Mouse (Mus musculus) heart, adult 2 months (tissue): ENCODE measurements around the gene Cabcoco1. TPM values are rescaled to one million over a fixed set of nuclear protein-coding genes. Genes with fewer than 3 reads are reported as not detected.
A peak's percentile ranks its signal among the peaks of the same experiment; 100 is the strongest.

Source experiments
- DNase-seq, 2 experiments: peaks; one replicate each; pipeline ENCODE4 v3.0.0; 2021
- H3K27ac ChIP-seq: fragments of 200-600 bp; 2 replicates; pipeline ENCODE4 v1.8.1; 2022
- H3K27me3 ChIP-seq: fragments of 200-500 bp; 2 replicates; pipeline ENCODE4 v1.6.1; 2012; ENCODE audit warnings: mild to moderate bottlenecking, low read length, inconsistent platforms, mixed read lengths; ENCODE audit not compliant: control insufficient read depth, insufficient read depth
- H3K36me3 ChIP-seq: fragments of 200-500 bp; 2 replicates; pipeline ENCODE4 v1.6.1; 2012; ENCODE audit warnings: low read length, inconsistent platforms; ENCODE audit not compliant: control insufficient read depth, insufficient read depth
- H3K4me1 ChIP-seq: fragments of 200-500 bp; 2 replicates; pipeline ENCODE4 v1.6.1; 2011; ENCODE audit warnings: low read length; ENCODE audit not compliant: control insufficient read depth, insufficient read depth
- H3K4me3 ChIP-seq: fragments of 200-600 bp; 2 replicates; pipeline ENCODE4 v1.8.1; 2022
- H3K79me2 ChIP-seq: fragments of 200-500 bp; replicated peaks from 2 replicates; pipeline ENCODE4 v1.6.1; 2012; ENCODE audit warnings: mild to moderate bottlenecking, inconsistent platforms, low read length, moderate library complexity, mixed read lengths; ENCODE audit not compliant: control insufficient read depth, insufficient read depth
- H3K9ac ChIP-seq: fragments of 200-500 bp; 2 replicates; pipeline ENCODE4 v1.6.1; 2012; ENCODE audit warnings: low read depth, mild to moderate bottlenecking, control low read depth, inconsistent platforms, low read length, mixed read lengths
- CTCF ChIP-seq: fragments of 200-600 bp; IDR thresholded peaks from 2 replicates; pipeline ENCODE4 v1.8.1; 2022; ENCODE audit warnings: antibody characterized with exemption, mild to moderate bottlenecking, moderate library complexity
- EP300 ChIP-seq: fragments of 200-500 bp; IDR thresholded peaks from 2 replicates; pipeline ENCODE4 v1.6.1; 2011; ENCODE audit warnings: low read depth, low read length, control low read depth; ENCODE audit not compliant: insufficient read depth
- POLR2A ChIP-seq: fragments of 200-500 bp; IDR thresholded peaks from 2 replicates; pipeline ENCODE4 v1.6.1; 2011; ENCODE audit warnings: mild to moderate bottlenecking, low read depth, low read length, control low read depth; ENCODE audit not compliant: insufficient read depth
- whole genome bisulfite sequencing: fragments of 180-500 bp; shearing (Covaris S2); methylation state at CpG from one replicate; pipeline ENCODE4 v1.1.7; 2018; 5-methylcytosine and 5-hydroxymethylcytosine counted together
- intact Hi-C: fragments of 180-260 bp; cut with DNase I; formaldehyde crosslinking; loops from one replicate; pipeline ENCODE4 v1.15.1; 2025
- polyA plus RNA-seq: library from polyadenylated mRNA; depleted of rRNA; stranded (reverse); fragments of >200 nt; gene quantifications from 2 replicates; pipeline ENCODE4 v1.2.3, GENCODE M21; 2012
- total RNA-seq, 2 experiments: library from RNA; stranded (reverse); gene quantifications; 2 replicates each; pipeline ENCODE4 v1.2.3; 2021

Gene Cabcoco1
- total and polyA plus RNA-seq, 3 experiments = 8.6 to 23.0 (median 18.0) TPM

- whole genome bisulfite sequencing = 93% methylated on average over 9 of the region's 9 CpGs
- H3K4me1 ChIP-seq = no peaks in the 10 kb centered on the region
- no peak overlapping the region for H3K4me3 ChIP-seq
- no peak for TF ChIP-seq CTCF
- TF ChIP-seq EP300 = no peak
- TF ChIP-seq POLR2A = no peak
- H3K9ac ChIP-seq = no peak overlapping the region
- no peaks in the 10 kb centered on the region for H3K79me2 ChIP-seq
- no peaks in the 10 kb centered on the region for H3K27me3 ChIP-seq
- no peak for DNase-seq
- H3K27ac ChIP-seq = no peak overlapping the region
- intact Hi-C loops = no loop called here
- H3K36me3 ChIP-seq = no peaks in the 10 kb centered on the region
Observed at GRCm38 (mm10) chr10:68550668-68551267, 9.1 kb upstream of the Cabcoco1 start.

GRCm38 (mm10) chr10:68543107-68543506 is 1.4 kb upstream of the Cabcoco1 start:
- H3K9ac ChIP-seq = no peak overlapping the region
- no peak overlapping the region for H3K4me3 ChIP-seq
- H3K27ac ChIP-seq = no peak overlapping the region
- no peaks in the 10 kb centered on the region for H3K79me2 ChIP-seq
- WGBS = 91% methylated on average over 3 of the region's 3 CpGs
- H3K36me3 ChIP-seq = no peaks in the 10 kb centered on the region
- no peak for DNase-seq
- TF ChIP-seq EP300 = no peak
- TF ChIP-seq CTCF = no peak
- TF ChIP-seq POLR2A = no peak
- peaks cover 3% of the 10 kb centered on the region for H3K4me1 ChIP-seq
- no peaks in the 10 kb centered on the region for H3K27me3 ChIP-seq
- intact Hi-C loops = no loop called here

DNA sequence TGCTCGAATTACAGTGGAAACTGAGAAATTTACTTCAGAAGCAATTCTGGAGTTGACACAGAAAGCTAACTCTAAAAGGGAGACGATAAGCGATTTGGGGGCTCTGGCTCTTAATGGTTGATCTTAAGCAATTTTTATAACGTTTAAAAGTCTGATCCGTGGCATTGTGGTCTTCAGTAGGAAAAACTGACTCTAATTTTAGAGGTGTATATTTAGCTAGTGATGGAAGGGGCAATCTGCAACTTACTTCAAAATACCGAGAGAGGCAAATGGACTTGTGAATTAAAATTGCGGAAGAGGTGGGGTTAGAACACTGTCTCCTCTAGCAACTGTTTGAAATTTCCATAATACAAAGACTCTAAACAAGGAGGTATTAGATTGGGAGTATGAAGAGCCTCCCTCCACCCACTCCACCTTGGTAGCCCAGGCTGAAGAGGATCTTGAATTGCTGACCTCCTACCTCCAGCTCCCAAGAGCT is 286 bp upstream of the Cabcoco1 start:
- 36% methylated on average over 7 of the region's 7 CpGs for WGBS
- intact Hi-C loops = no loop called here
- Histone ChIP-seq H3K79me2 (no peaks in the 10 kb centered on the region), H3K4me3 (peak overlapping the region; percentile 47), H3K4me1 (peaks cover 3% of the 10 kb centered on the region), H3K27me3 (no peaks in the 10 kb centered on the region), H3K36me3 (no peaks in the 10 kb centered on the region), H3K27ac (no peak overlapping the region; the same call in 1 of the 2 replicates), H3K9ac (no peak overlapping the region; the same call in 1 of the 2 replicates)
- no peak for DNase-seq
- no peak for TF ChIP-seq POLR2A
- TF ChIP-seq EP300 = no peak
- TF ChIP-seq CTCF = no peak

DNA sequence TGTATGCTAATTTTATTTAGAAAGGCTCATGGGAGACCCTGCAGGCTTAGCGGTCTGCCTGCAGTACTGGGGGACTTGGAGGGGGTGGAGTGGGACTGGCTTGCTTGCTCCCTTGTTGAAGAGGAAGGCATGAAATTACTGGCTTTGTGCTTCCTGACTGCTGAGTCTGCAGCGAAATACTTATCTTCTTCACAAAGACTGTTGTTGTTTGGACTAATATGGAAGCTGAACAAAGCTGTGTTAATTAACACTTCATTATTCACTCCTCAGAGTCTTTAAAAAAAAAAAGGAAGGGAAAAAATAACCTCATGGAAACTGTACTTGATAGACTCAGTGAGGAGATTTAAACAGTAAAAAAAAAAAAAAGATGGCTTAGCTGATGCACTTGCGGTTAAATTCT is 1.1 kb downstream of the Cabcoco1 start:
- Histone ChIP-seq H3K36me3 (no peaks in the 10 kb centered on the region), H3K27me3 (no peaks in the 10 kb centered on the region), H3K4me3 (no peak overlapping the region), H3K27ac (no peak overlapping the region; the same call in 1 of the 2 replicates), H3K4me1 (peaks cover 3% of the 10 kb centered on the region), H3K9ac (no peak overlapping the region), H3K79me2 (no peaks in the 10 kb centered on the region)
- DNase-seq = no peak
- 45% methylated on average over 3 of the region's 3 CpGs for WGBS
- no peak for TF ChIP-seq CTCF
- no peak for TF ChIP-seq EP300
- TF ChIP-seq POLR2A = no peak
- intact Hi-C loops = no loop called here

GRCm38 (mm10) chr10:68537261-68537950 is 4.3 kb downstream of the Cabcoco1 start:
- Histone ChIP-seq H3K36me3 (no peaks in the 10 kb centered on the region), H3K9ac (no peak overlapping the region), H3K4me3 (no peak overlapping the region), H3K4me1 (peaks cover 3% of the 10 kb centered on the region), H3K27me3 (no peaks in the 10 kb centered on the region), H3K27ac (no peak overlapping the region), H3K79me2 (no peaks in the 10 kb centered on the region)
- WGBS = 74% methylated on average over 4 of the region's 4 CpGs
- TF ChIP-seq POLR2A (no peak), EP300 (no peak), CTCF (no peak)
- no peak for DNase-seq
- intact Hi-C loops = no loop called here
